Mouse (Mus musculus): ENCODE measurements around the gene Epha1. TPM values are rescaled to one million over a fixed set of nuclear protein-coding genes. Genes with fewer than 3 reads are reported as not detected.

The Epha1 gene
- polyA plus RNA-seq, 1 experiment from 2014 or later, result 21.8 TPM

- Histone ChIP-seq H3K4me1 (ENCODE audit: insufficient read depth, low read depth, low read length) (no peaks in the 10 kb centered on the region; the same call in 1 of the 2 replicates), H3K4me3 (ENCODE audit: low read depth, low read length) (no peak overlapping the region), H3K4me2 (replicated peaks; ENCODE audit: low read depth, low read length) (no peak overlapping the region), H3K27ac (ENCODE audit: low read length) (peak overlapping the region; percentile 62), H3K9ac (replicated peaks; ENCODE audit: low read depth) (no peak overlapping the region), H3K36me3 (ENCODE audit: insufficient read depth, low read length) (peaks cover 26% of the 10 kb centered on the region), H3K9me3 (ENCODE audit: low read length) (no peaks in the 10 kb centered on the region), H3K27me3 (replicated peaks; ENCODE audit: insufficient read depth, low read length) (no peaks in the 10 kb centered on the region)
- no peak for TF ChIP-seq EP300 (IDR thresholded peaks at IDR 0.05)
- TF ChIP-seq CTCF (IDR thresholded peaks at IDR 0.05), result no peak
- peak; percentile 7 for ATAC-seq
- 67% methylated on average over 1 of the region's 1 CpGs for WGBS
- no peak for DNase-seq (ENCODE audit: low spot score)
Observed at GRCm38 (mm10) chr6:42362497-42362896, 10.6 kb downstream of the Epha1 start.

DNA sequence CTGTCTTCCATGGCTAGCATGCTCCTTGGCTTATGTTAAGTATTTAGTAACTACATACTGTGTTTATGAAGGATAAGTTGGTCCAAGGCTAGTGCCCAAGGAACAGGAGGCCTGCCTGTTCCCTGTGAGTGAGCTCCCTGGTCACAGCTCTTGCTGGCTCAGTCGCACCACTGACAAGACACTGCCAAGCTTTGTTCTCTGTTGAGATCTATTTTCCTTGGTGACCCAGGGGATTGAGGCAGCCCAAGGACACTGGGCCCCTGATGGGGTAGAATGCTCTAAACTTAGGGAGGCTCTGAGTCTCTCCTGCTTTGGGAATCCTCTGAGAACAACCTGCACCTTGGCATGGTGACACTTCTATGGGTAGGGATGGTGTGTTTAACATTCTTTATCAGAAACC is 11.0 kb downstream of the Epha1 start:
- Histone ChIP-seq H3K27ac (ENCODE audit: low read length) (peak overlapping the region; percentile 62; the same call in 1 of the 2 replicates), H3K27me3 (replicated peaks; ENCODE audit: insufficient read depth, low read length) (no peaks in the 10 kb centered on the region), H3K4me3 (ENCODE audit: low read depth, low read length) (no peak overlapping the region), H3K9ac (replicated peaks; ENCODE audit: low read depth) (no peak overlapping the region), H3K4me2 (replicated peaks; ENCODE audit: low read depth, low read length) (no peak overlapping the region), H3K36me3 (ENCODE audit: insufficient read depth, low read length) (peaks cover 30% of the 10 kb centered on the region), H3K9me3 (ENCODE audit: low read length) (no peaks in the 10 kb centered on the region), H3K4me1 (ENCODE audit: insufficient read depth, low read depth, low read length) (no peaks in the 10 kb centered on the region; the same call in 1 of the 2 replicates)
- DNase-seq (ENCODE audit: low spot score) (no peak), ATAC-seq (no peak)
- 50% methylated on average over 1 of the region's 1 CpGs for WGBS
- TF ChIP-seq EP300 (IDR thresholded peaks at IDR 0.05), result no peak
- TF ChIP-seq CTCF (IDR thresholded peaks at IDR 0.05), result no peak

DNA sequence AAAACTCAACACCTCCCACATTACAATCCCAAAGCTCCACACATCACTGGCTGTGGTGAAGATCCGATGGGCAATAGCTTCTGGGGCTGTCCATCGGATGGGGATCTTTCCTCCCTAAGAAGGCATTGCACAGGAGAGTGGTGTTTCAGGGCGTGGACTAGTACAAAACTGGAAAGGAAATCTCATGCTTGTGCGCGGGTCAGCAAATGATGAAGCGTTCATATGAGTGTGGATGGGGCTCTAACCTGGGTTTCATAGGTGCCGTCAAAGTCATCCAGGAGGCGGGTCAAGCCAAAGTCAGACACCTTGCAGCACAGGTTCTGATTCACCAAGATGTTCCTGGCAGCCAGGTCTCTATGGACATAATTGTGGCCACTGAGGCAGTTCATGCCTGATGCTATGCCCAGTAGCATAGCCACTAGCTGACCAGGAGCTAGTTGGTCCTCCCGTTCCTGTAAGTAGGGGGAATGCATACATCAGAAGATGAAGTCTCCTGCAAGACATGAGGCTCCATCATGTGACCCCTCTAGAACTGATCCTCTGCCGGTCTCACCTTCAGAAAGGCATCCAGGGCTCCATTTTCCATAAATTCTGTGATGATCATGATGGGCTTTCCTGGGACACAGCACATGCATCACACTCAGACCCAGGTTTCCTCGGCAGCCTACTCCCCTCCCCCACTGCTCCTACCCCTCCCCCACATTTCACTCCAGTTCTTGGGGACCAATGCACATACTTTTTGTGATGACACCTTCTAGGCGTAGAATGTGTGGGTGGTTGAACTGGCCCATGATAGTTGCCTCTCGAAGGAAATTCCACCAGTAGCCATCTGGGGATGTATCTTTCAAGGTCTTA is 11.8 kb downstream of the Epha1 start:
- ATAC-seq (no peak), DNase-seq (ENCODE audit: low spot score) (no peak)
- WGBS, result 86% methylated on average over 13 of the region's 13 CpGs
- Histone ChIP-seq H3K4me3 (ENCODE audit: low read depth, low read length) (no peak overlapping the region), H3K27me3 (replicated peaks; ENCODE audit: insufficient read depth, low read length) (no peaks in the 10 kb centered on the region), H3K36me3 (ENCODE audit: insufficient read depth, low read length) (peaks cover 38% of the 10 kb centered on the region), H3K4me2 (replicated peaks; ENCODE audit: low read depth, low read length) (no peak overlapping the region), H3K27ac (ENCODE audit: low read length) (0 out of 2 replicates have a peak overlapping the region, but pooled peaks have one; percentile 62), H3K9ac (replicated peaks; ENCODE audit: low read depth) (no peak overlapping the region), H3K4me1 (ENCODE audit: insufficient read depth, low read depth, low read length) (no peaks in the 10 kb centered on the region; the same call in 1 of the 2 replicates), H3K9me3 (ENCODE audit: low read length) (no peaks in the 10 kb centered on the region)
- no peak for TF ChIP-seq EP300 (IDR thresholded peaks at IDR 0.05)
- no peak for TF ChIP-seq CTCF (IDR thresholded peaks at IDR 0.05)

GRCm38 (mm10) chr6:42360231-42360840 is 12.7 kb downstream of the Epha1 start:
- H3K4me2 ChIP-seq (replicated peaks; ENCODE audit: low read depth, low read length), result no peak overlapping the region
- DNase-seq (ENCODE audit: low spot score) (no peak), ATAC-seq (no peak)
- H3K27ac ChIP-seq (ENCODE audit: low read length), result peak overlapping the region; percentile 15; the same call in 1 of the 2 replicates
- H3K4me1 ChIP-seq (ENCODE audit: insufficient read depth, low read depth, low read length), result no peaks in the 10 kb centered on the region; the same call in 1 of the 2 replicates
- H3K4me3 ChIP-seq (ENCODE audit: low read depth, low read length), result no peak overlapping the region
- peaks cover 44% of the 10 kb centered on the region for H3K36me3 ChIP-seq (ENCODE audit: insufficient read depth, low read length)
- 80% methylated on average over 6 of the region's 6 CpGs for WGBS
- TF ChIP-seq EP300 (IDR thresholded peaks at IDR 0.05), result no peak
- no peak for TF ChIP-seq CTCF (IDR thresholded peaks at IDR 0.05)
- H3K27me3 ChIP-seq (replicated peaks; ENCODE audit: insufficient read depth, low read length), result no peaks in the 10 kb centered on the region
- H3K9ac ChIP-seq (replicated peaks; ENCODE audit: low read depth), result no peak overlapping the region
- H3K9me3 ChIP-seq (ENCODE audit: low read length), result no peaks in the 10 kb centered on the region

- peak overlapping the region; percentile 7; the same call in 1 of the 2 replicates for H3K27ac ChIP-seq (ENCODE audit: low read length)
- no peak overlapping the region for H3K4me3 ChIP-seq (ENCODE audit: low read depth, low read length)
- WGBS, result 54% methylated on average over 9 of the region's 9 CpGs
- peaks cover 5% of the 10 kb centered on the region for H3K4me1 ChIP-seq (ENCODE audit: insufficient read depth, low read depth, low read length)
- no peaks in the 10 kb centered on the region for H3K27me3 ChIP-seq (replicated peaks; ENCODE audit: insufficient read depth, low read length)
- no peak overlapping the region for H3K4me2 ChIP-seq (replicated peaks; ENCODE audit: low read depth, low read length)
- peak; percentile 66 for DNase-seq (ENCODE audit: low spot score)
- TF ChIP-seq CTCF (IDR thresholded peaks at IDR 0.05) (no peak), EP300 (IDR thresholded peaks at IDR 0.05) (no peak)
- no peak overlapping the region for H3K9ac ChIP-seq (replicated peaks; ENCODE audit: low read depth)
- no peak for ATAC-seq
- H3K36me3 ChIP-seq (ENCODE audit: insufficient read depth, low read length), result peaks cover 50% of the 10 kb centered on the region
- no peaks in the 10 kb centered on the region for H3K9me3 ChIP-seq (ENCODE audit: low read length)
Observed at GRCm38 (mm10) chr6:42359364-42360147, 13.5 kb downstream of the Epha1 start.

DNA sequence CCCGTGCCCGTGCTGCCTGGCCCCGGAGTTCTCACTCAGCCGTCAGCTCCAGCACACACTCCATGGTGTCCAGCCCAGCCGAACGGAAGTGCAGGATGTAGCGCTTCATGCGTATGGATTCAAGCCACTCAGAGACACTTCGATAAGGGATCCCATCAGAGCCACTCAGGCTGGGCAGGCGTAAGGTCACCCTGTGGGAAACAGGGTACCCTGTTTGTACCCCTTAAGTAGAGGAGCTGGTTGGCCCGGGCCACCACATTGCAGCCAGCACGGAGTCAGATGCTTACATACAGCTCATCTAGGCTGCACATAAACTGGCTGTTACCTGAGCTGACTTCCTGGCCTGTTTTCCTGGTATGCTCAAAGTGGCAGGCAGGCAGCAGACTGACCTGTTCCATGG is 14.2 kb downstream of the Epha1 start:
- H3K9ac ChIP-seq (replicated peaks; ENCODE audit: low read depth), result no peak overlapping the region
- H3K4me1 ChIP-seq (ENCODE audit: insufficient read depth, low read depth, low read length), result peaks cover 8% of the 10 kb centered on the region
- no peak overlapping the region for H3K4me3 ChIP-seq (ENCODE audit: low read depth, low read length)
- H3K4me2 ChIP-seq (replicated peaks; ENCODE audit: low read depth, low read length), result no peak overlapping the region
- H3K9me3 ChIP-seq (ENCODE audit: low read length), result no peaks in the 10 kb centered on the region
- H3K36me3 ChIP-seq (ENCODE audit: insufficient read depth, low read length), result peaks cover 46% of the 10 kb centered on the region
- H3K27ac ChIP-seq (ENCODE audit: low read length), result 0 out of 2 replicates have a peak overlapping the region, but pooled peaks have one; percentile 7
- WGBS, result 72% methylated on average over 12 of the region's 12 CpGs
- TF ChIP-seq CTCF (IDR thresholded peaks at IDR 0.05) (no peak), EP300 (IDR thresholded peaks at IDR 0.05) (no peak)
- DNase-seq (ENCODE audit: low spot score), result no peak
- H3K27me3 ChIP-seq (replicated peaks; ENCODE audit: insufficient read depth, low read length), result no peaks in the 10 kb centered on the region
- ATAC-seq, result no peak

Measured in lung, postnatal 0 days (tissue).